ENCODE assay signal across 10 mouse cellular contexts in genomic region chr2:11192281-11193098, GRCm38 (mm10). TPM values are rescaled to one million over a fixed set of nuclear protein-coding genes. Genes with fewer than 3 reads are reported as not detected.
DNase-seq lines count a peak whose midpoint lies in the region; ATAC-seq and TF ChIP-seq lines count a peak whose summit lies in the region.
"Had no signal": no experiment of that assay in that cellular context is flagged by ENCODE, and none has a peak within 500 bp of the region (broad histone marks: within the 10 kb centered on the region; RNA-seq: fewer than 3 reads in every experiment).

No protein-coding gene starts in this region.

- peak overlapping the region; percentile 3; the same call in 1 of the 2 replicates for H3K9ac ChIP-seq in liver, adult 2 months (ENCODE audit: low read depth, low read length)
- H3K9ac ChIP-seq in kidney, postnatal 0 days (ENCODE audit: low read depth, low read length) = no peak overlapping the region
- no peak overlapping the region for H3K9ac ChIP-seq in heart, embryonic 11.5 days (ENCODE audit: low read depth, low read length)
- H3K9ac ChIP-seq: limb, embryonic 13.5 days had no signal

- H3K27me3 ChIP-seq in liver, adult 2 months (ENCODE audit: control insufficient read depth, insufficient read depth, low read length) = no peaks in the 10 kb centered on the region
- no peaks in the 10 kb centered on the region for H3K27me3 ChIP-seq in kidney, postnatal 0 days (ENCODE audit: insufficient read depth, low read length)
- H3K27me3 ChIP-seq in heart, embryonic 11.5 days (ENCODE audit: control insufficient read depth, insufficient read depth, low read length) = no peaks in the 10 kb centered on the region
- H3K27me3 ChIP-seq: limb, embryonic 13.5 days had no signal

- H3K27ac ChIP-seq in liver, adult 2 months (replicated peaks; ENCODE audit: insufficient read depth, low read depth, low read length) = peak overlapping the region; percentile 47
- H3K27ac ChIP-seq in bone marrow macrophage, adult 2 months (ENCODE audit: insufficient read depth, low read depth, low read length) = peak overlapping the region; percentile 43; the same call in 1 of the 2 replicates
- peak overlapping the region; percentile 2 for H3K27ac ChIP-seq in kidney, postnatal 0 days
- no peak overlapping the region for H3K27ac ChIP-seq in heart, embryonic 11.5 days (ENCODE audit: low read depth, low read length)
- H3K27ac ChIP-seq: hindbrain, embryonic 10.5 days; limb, embryonic 13.5 days had no signal

- peak overlapping the region; percentile 33 for H3K4me2 ChIP-seq in kidney, postnatal 0 days (ENCODE audit: low read length)
- H3K4me2 ChIP-seq in heart, embryonic 11.5 days = no peak overlapping the region
- H3K4me2 ChIP-seq: limb, embryonic 13.5 days had no signal

- H3K4me1 ChIP-seq in liver, adult 2 months (ENCODE audit: control insufficient read depth, insufficient read depth, low read length) = peaks cover 2% of the 10 kb centered on the region; the same call in 1 of the 2 replicates
- H3K4me1 ChIP-seq in bone marrow macrophage, adult 2 months (ENCODE audit: control insufficient read depth, insufficient read depth, low read length) = peaks cover 20% of the 10 kb centered on the region
- H3K4me1 ChIP-seq in kidney, postnatal 0 days (replicated peaks; ENCODE audit: insufficient read depth, low read length) = no peaks in the 10 kb centered on the region
- H3K4me1 ChIP-seq in heart, embryonic 11.5 days (ENCODE audit: control insufficient read depth, insufficient read depth, low read length) = no peaks in the 10 kb centered on the region
- H3K4me1 ChIP-seq: hindbrain, embryonic 10.5 days; limb, embryonic 13.5 days had no signal

- no peaks in the 10 kb centered on the region for H3K9me3 ChIP-seq in kidney, postnatal 0 days (replicated peaks; ENCODE audit: low read length)
- no peaks in the 10 kb centered on the region for H3K9me3 ChIP-seq in heart, embryonic 11.5 days (replicated peaks; ENCODE audit: control insufficient read depth, low read length)
- H3K9me3 ChIP-seq: hindbrain, embryonic 10.5 days; limb, embryonic 13.5 days had no signal

- no peak for TF ChIP-seq CTCF in liver, adult 2 months (IDR thresholded peaks at IDR 0.05; ENCODE audit: low read depth, low read length)
- no peak for TF ChIP-seq CTCF in bone marrow macrophage, adult 2 months (IDR thresholded peaks at IDR 0.05; ENCODE audit: low read depth, low read length)
- no peak for TF ChIP-seq CTCF in kidney, postnatal 0 days (IDR thresholded peaks at IDR 0.05; ENCODE audit: low read depth)

- 53% methylated on average over 12 of the region's 12 CpGs for WGBS in liver, adult 2 months
- 50% methylated on average over 12 of the region's 12 CpGs for WGBS in kidney, postnatal 0 days
- 69% methylated on average over 12 of the region's 12 CpGs for WGBS in heart, embryonic 11.5 days (ENCODE audit: insufficient replicate concordance)

- H3K36me3 ChIP-seq in liver, adult 2 months (ENCODE audit: control insufficient read depth, insufficient read depth, low read length) = no peaks in the 10 kb centered on the region
- H3K36me3 ChIP-seq in kidney, postnatal 0 days (ENCODE audit: insufficient read depth, low read length) = no peaks in the 10 kb centered on the region
- no peaks in the 10 kb centered on the region for H3K36me3 ChIP-seq in heart, embryonic 11.5 days (ENCODE audit: control insufficient read depth, insufficient read depth, low read length)
- H3K36me3 ChIP-seq: hindbrain, embryonic 10.5 days; limb, embryonic 13.5 days had no signal

- no peak for ATAC-seq in kidney, postnatal 0 days (replicated peaks; ENCODE audit: low FRiP score, low read depth)
- no peak for ATAC-seq in heart, embryonic 11.5 days (replicated peaks; ENCODE audit: insufficient number of reproducible peaks, low FRiP score, low TSS enrichment)

- H3K4me3 ChIP-seq in liver, adult 2 months (ENCODE audit: insufficient read depth, low read depth, low read length) = peak overlapping the region; percentile 37
- peak overlapping the region; percentile 56 for H3K4me3 ChIP-seq in bone marrow macrophage, adult 2 months (ENCODE audit: insufficient read depth, low read length)
- no peak overlapping the region for H3K4me3 ChIP-seq in kidney, postnatal 0 days (replicated peaks; ENCODE audit: low read depth, low read length)
- H3K4me3 ChIP-seq in heart, embryonic 11.5 days (ENCODE audit: low read depth, low read length) = no peak overlapping the region
- H3K4me3 ChIP-seq: hindbrain, embryonic 10.5 days; limb, embryonic 13.5 days had no signal

- H3K79me2 ChIP-seq in liver, adult 2 months (ENCODE audit: control insufficient read depth, insufficient read depth, low read length) = no peaks in the 10 kb centered on the region

- no peak for TF ChIP-seq POLR2A in liver, adult 2 months (IDR thresholded peaks at IDR 0.05; ENCODE audit: extremely low read depth, insufficient read depth, low read length)
- TF ChIP-seq POLR2A in bone marrow macrophage, adult 2 months (IDR thresholded peaks at IDR 0.05; ENCODE audit: borderline replicate concordance, low read depth, low read length) = no peak

- peak; percentile 45 for DNase-seq in liver, adult 2 months (ENCODE audit: extremely low read depth, low read depth, low spot score)
- no peak for DNase-seq in liver
- peak; percentile 45 for DNase-seq in kidney, postnatal 0 days (ENCODE audit: low spot score)
- DNase-seq in naive thymus-derived CD4-positive, alpha-beta T cell, adult 2 months (ENCODE audit: low read depth) = peak; percentile 75
- no peak for DNase-seq in right cerebral cortex, postnatal 36 days (ENCODE audit: low spot score in 2 of 2)
- DNase-seq in c-Kit-positive CD71-positive TER-119-positive erythroid progenitor cells, embryonic 14.5 days (ENCODE audit: low spot score) = no peak

RNA-seq across cellular contexts. Expression of gene Prkcq, which starts 20.6 kb away (rescaled TPM):
- total RNA-seq in liver, adult 2 months (2014; rRNA removed) = 1.6 and 1.8 TPM in 2 replicates
- polyA plus RNA-seq in liver, adult 2 months (2012; rRNA removed) = 0.29 and 0.41 TPM in 2 replicates
- polyA plus RNA-seq in bone marrow macrophage, adult 2 months (2012; ENCODE audit: insufficient read depth, insufficient read length, missing spikeins) = not detected in 2 replicates
- 5.6 and 6.3 TPM in 2 replicates for polyA plus RNA-seq in kidney, postnatal 0 days (2015; fragmentation: Nextera tagmentation; extraction: Ambion mirVana)
- polyA plus RNA-seq in heart, embryonic 11.5 days (2014; fragmentation: Nextera tagmentation; extraction: Ambion mirVana) = 1.7 and 2.3 TPM in 2 replicates

Comparison
In these comparisons a context has a peak if more than half of its experiments do, and no peak if none do; other contexts are left out.
1. DNase-seq: peak in liver, adult 2 months (single experiment), kidney, postnatal 0 days (single experiment) and naive thymus-derived CD4-positive, alpha-beta T cell, adult 2 months (single experiment); none in liver (single experiment), right cerebral cortex, postnatal 36 days (0 of 2) and c-Kit-positive CD71-positive TER-119-positive erythroid progenitor cells, embryonic 14.5 days (single experiment).
2. H3K4me3 ChIP-seq: peak in liver, adult 2 months (single experiment) and bone marrow macrophage, adult 2 months (single experiment); none in kidney, postnatal 0 days (single experiment) and heart, embryonic 11.5 days (single experiment).